Mouse (Mus musculus) embryo, embryonic 10 days (tissue): ENCODE measurements at regions not wholly inside any gene's neighbourhood (a gene's known extent, or its start where the extent isn't known, plus 50 kb on each side); places are given as distances from the start of the nearest gene placed in this dataset.

Experiments used
- DNase-seq: peaks from one replicate; pipeline ENCODE4 v3.0.0-alpha.2; 2015; ENCODE audit warnings: low spot score

GRCm38 (mm10) chr9:103813791-103814190, 52.2 kb upstream of the Tmem108 start:
- DNase-seq, result no peak

- no peak for DNase-seq
Observed at GRCm38 (mm10) chr9:103818998-103819397, 57.4 kb upstream of the Tmem108 start.

- DNase-seq, result no peak
Observed at GRCm38 (mm10) chr9:103821632-103822031, 60.0 kb upstream of the Tmem108 start.

- no peak for DNase-seq
Observed at GRCm38 (mm10) chr9:103823491-103823890, 61.9 kb upstream of the Tmem108 start.

- DNase-seq, result no peak
Observed at GRCm38 (mm10) chr9:103841199-103841598, 79.6 kb upstream of the Tmem108 start.

- no peak for DNase-seq
Observed at GRCm38 (mm10) chr9:103843836-103844235, 82.2 kb upstream of the Tmem108 start.

- no peak for DNase-seq
Observed at GRCm38 (mm10) chr9:103845916-103846457, 84.3 kb upstream of the Tmem108 start.

- DNase-seq, result no peak
Observed at GRCm38 (mm10) chr9:103847931-103848330, 86.3 kb upstream of the Tmem108 start.

- no peak for DNase-seq
Observed at GRCm38 (mm10) chr9:103849079-103849478, 87.4 kb upstream of the Tmem108 start.

- DNase-seq, result no peak
Observed at GRCm38 (mm10) chr9:103852691-103853090, 91.1 kb upstream of the Tmem108 start.

- DNase-seq, result no peak
Observed at GRCm38 (mm10) chr9:103860658-103861377, 99.2 kb upstream of the Tmem108 start.

GRCm38 (mm10) chr9:103862493-103862892, 100.9 kb upstream of the Tmem108 start:
- DNase-seq, result no peak

GRCm38 (mm10) chr9:103867433-103868209, 106.0 kb upstream of the Tmem108 start:
- no peak for DNase-seq

GRCm38 (mm10) chr9:103869276-103869675, 107.6 kb upstream of the Tmem108 start:
- no peak for DNase-seq

GRCm38 (mm10) chr9:103872119-103872518, 110.5 kb upstream of the Tmem108 start:
- no peak for DNase-seq

- no peak for DNase-seq
Observed at GRCm38 (mm10) chr9:103873876-103874275, 112.2 kb upstream of the Tmem108 start.

GRCm38 (mm10) chr9:103877851-103878250, 116.2 kb upstream of the Tmem108 start:
- DNase-seq, result no peak

- no peak for DNase-seq
Observed at GRCm38 (mm10) chr9:103892827-103893226, 109.5 kb upstream of the Nphp3 start.

- DNase-seq, result no peak
Observed at GRCm38 (mm10) chr9:103894376-103894775, 108.0 kb upstream of the Nphp3 start.

- DNase-seq, result no peak
Observed at GRCm38 (mm10) chr9:103899311-103899710, 103.0 kb upstream of the Nphp3 start.

GRCm38 (mm10) chr9:103911347-103911746, 91.0 kb upstream of the Nphp3 start:
- no peak for DNase-seq

- no peak for DNase-seq
Observed at GRCm38 (mm10) chr9:103915126-103915525, 87.2 kb upstream of the Nphp3 start.

- no peak for DNase-seq
Observed at GRCm38 (mm10) chr9:103917771-103918170, 84.6 kb upstream of the Nphp3 start.
